ENCODE assay signal across 11 mouse cellular contexts in genomic region chr11:74828404-74828931, GRCm38 (mm10). TPM values are rescaled to one million over a fixed set of nuclear protein-coding genes. Genes with fewer than 3 reads are reported as not detected.
DNase-seq lines count a peak whose midpoint lies in the region; ATAC-seq lines count a peak whose summit lies in the region.
"Had no signal": no experiment of that assay in that cellular context is flagged by ENCODE, and none has a peak within 500 bp of the region (broad histone marks: within the 10 kb centered on the region; RNA-seq: fewer than 3 reads in every experiment).

No protein-coding gene starts in this region.

- H3K27me3 ChIP-seq in heart, embryonic 13.5 days (replicated peaks): no peaks in the 10 kb centered on the region
- H3K27me3 ChIP-seq in midbrain, embryonic 13.5 days: no peaks in the 10 kb centered on the region
- no peaks in the 10 kb centered on the region for H3K27me3 ChIP-seq in midbrain, embryonic 11.5 days (ENCODE audit: control insufficient read depth, insufficient read depth, low read length)
- H3K27me3 ChIP-seq: forebrain, embryonic 13.5 days; midbrain, embryonic 15.5 days had no signal

- WGBS in heart, embryonic 13.5 days: 30% methylated on average over 2 of the region's 2 CpGs
- WGBS in midbrain, embryonic 13.5 days: 25% methylated on average over 2 of the region's 2 CpGs
- WGBS in midbrain, embryonic 11.5 days: 26% methylated on average over 2 of the region's 2 CpGs
- WGBS in macrophage (ENCODE audit: missing documents): 58% methylated on average over 2 of the region's 2 CpGs

- H3K4me1 ChIP-seq in heart, embryonic 13.5 days: peaks cover 37% of the 10 kb centered on the region
- H3K4me1 ChIP-seq in midbrain, embryonic 13.5 days (replicated peaks): peaks cover 24% of the 10 kb centered on the region
- peaks cover 13% of the 10 kb centered on the region for H3K4me1 ChIP-seq in midbrain, embryonic 11.5 days (ENCODE audit: control insufficient read depth, insufficient read depth, low read length)

- H3K79me2 ChIP-seq in macrophage (ENCODE audit: inconsistent target): peaks cover 11% of the 10 kb centered on the region

- intact Hi-C loops in heart, postnatal 36 days (cut with DNase I): loop anchor here (5.0 kb wide), 2 partner anchors 106 to 339 kb away; partner anchors contain the start of genes Hic1 and Pafah1b1

- H3K9me3 ChIP-seq in heart, embryonic 13.5 days: no peaks in the 10 kb centered on the region
- H3K9me3 ChIP-seq in midbrain, embryonic 13.5 days: no peaks in the 10 kb centered on the region
- no peaks in the 10 kb centered on the region for H3K9me3 ChIP-seq in midbrain, embryonic 11.5 days (ENCODE audit: control insufficient read depth, low read length)
- H3K9me3 ChIP-seq: forebrain, embryonic 13.5 days; midbrain, embryonic 15.5 days had no signal

- H3K36me3 ChIP-seq in heart, embryonic 13.5 days: peaks cover 2% of the 10 kb centered on the region; the same call in 1 of the 2 replicates
- peaks cover 7% of the 10 kb centered on the region; the same call in 1 of the 2 replicates for H3K36me3 ChIP-seq in midbrain, embryonic 13.5 days
- no peaks in the 10 kb centered on the region for H3K36me3 ChIP-seq in midbrain, embryonic 11.5 days (ENCODE audit: control insufficient read depth, insufficient read depth, low read length)
- no peaks in the 10 kb centered on the region for H3K36me3 ChIP-seq in macrophage (ENCODE audit: inconsistent target)
- H3K36me3 ChIP-seq: midbrain, embryonic 15.5 days had no signal

- no peak overlapping the region for H3K9ac ChIP-seq in heart, embryonic 13.5 days
- no peak overlapping the region for H3K9ac ChIP-seq in midbrain, embryonic 13.5 days (replicated peaks)
- H3K9ac ChIP-seq in midbrain, embryonic 11.5 days (ENCODE audit: low read length): no peak overlapping the region
- H3K9ac ChIP-seq: forebrain, embryonic 13.5 days; hindbrain, embryonic 14.5 days; midbrain, embryonic 15.5 days had no signal

- H3K4me2 ChIP-seq in heart, embryonic 13.5 days: peak overlapping the region; percentile 99
- peak overlapping the region; percentile 88; the same call in 1 of the 2 replicates for H3K4me2 ChIP-seq in midbrain, embryonic 13.5 days (replicated peaks)
- no peak overlapping the region for H3K4me2 ChIP-seq in midbrain, embryonic 11.5 days

- no peak overlapping the region for H3K4me3 ChIP-seq in heart, embryonic 13.5 days
- H3K4me3 ChIP-seq in midbrain, embryonic 13.5 days (replicated peaks): no peak overlapping the region
- no peak overlapping the region for H3K4me3 ChIP-seq in midbrain, embryonic 11.5 days (ENCODE audit: low read depth, low read length)
- H3K4me3 ChIP-seq in macrophage (ENCODE audit: inconsistent target): no peak overlapping the region

- no peak for DNase-seq in heart, postnatal 36 days
- no peak for DNase-seq in midbrain, embryonic 11.5 days (ENCODE audit: low spot score, missing footprints)
- peak; percentile 55 for DNase-seq in adipocyte (ENCODE audit: low spot score)
- DNase-seq: cerebellum, postnatal 14 days had no signal

- no peak for ATAC-seq in heart, embryonic 13.5 days (ENCODE audit: extremely low read depth, insufficient number of reproducible peaks, low FRiP score, low TSS enrichment)
- no peak for ATAC-seq in midbrain, embryonic 13.5 days
- no peak for ATAC-seq in midbrain, embryonic 11.5 days (ENCODE audit: low FRiP score)
- no peak for ATAC-seq in erythroid progenitor cell, adult 5-6 weeks (replicated peaks; ENCODE audit: low FRiP score, poor library complexity, severe bottlenecking)
- ATAC-seq: forebrain, embryonic 13.5 days; midbrain, embryonic 15.5 days had no signal

- H3K27ac ChIP-seq in heart, embryonic 13.5 days (replicated peaks): no peak overlapping the region
- no peak overlapping the region for H3K27ac ChIP-seq in midbrain, embryonic 13.5 days
- no peak overlapping the region for H3K27ac ChIP-seq in midbrain, embryonic 11.5 days (ENCODE audit: low read depth, low read length)
- peak overlapping the region; percentile 98 for H3K27ac ChIP-seq in macrophage
- H3K27ac ChIP-seq: forebrain, embryonic 13.5 days had no signal

RNA-seq across cellular contexts. Expression of gene Mnt, which starts 2.3 kb away (rescaled TPM):
- polyA plus RNA-seq in heart, embryonic 13.5 days (2015; fragmentation: Nextera tagmentation; extraction: Ambion mirVana): 3.3 and 3.5 TPM in 2 replicates
- 10 to 100 TPM; 11.4 to 11.9 TPM for total RNA-seq in heart, postnatal 36 days (2021)
- 8.4 and 9.1 TPM in 2 replicates for polyA plus RNA-seq in midbrain, embryonic 13.5 days (2015; fragmentation: Nextera tagmentation; extraction: Ambion mirVana)
- 3.7 and 4.5 TPM in 2 replicates for polyA plus RNA-seq in midbrain, embryonic 11.5 days (2014; fragmentation: Nextera tagmentation; extraction: Ambion mirVana)
- total RNA-seq in macrophage (2018; cell fraction: chromatin; rRNA removed): 10 to 100 TPM in 21 of 26 experiments, 1 to 10 TPM in 5; 3.0 to 55.2 (median 34.8) TPM
- 10 to 100 TPM in 25 of 26 experiments, 1 to 10 TPM in 1; 6.5 to 66.5 (median 35.6) TPM for total RNA-seq in macrophage (2018; cell fraction: cytosol; rRNA removed)
- 10 to 100 TPM in 24 of 26 experiments, 1 to 10 TPM in 2; 4.1 to 71.3 (median 38.9) TPM for total RNA-seq in macrophage (2018; cell fraction: nucleus; rRNA removed)
- polyA plus RNA-seq in macrophage (2018): 21.8 to 49.6 TPM (median 29.0 TPM) in 3 replicates
- total RNA-seq in erythroid progenitor cell, adult 5-6 weeks (2015; ENCODE audit: low replicate concordance): 3.8 and 5.4 TPM in 2 replicates
- total RNA-seq in erythroid progenitor cell, adult 5-6 weeks (2017; ENCODE audit: low replicate concordance): 1.4 and 3.5 TPM in 2 replicates

RNA-seq across cellular contexts. Expression of gene Mettl16, which starts 57.8 kb away (rescaled TPM):
- polyA plus RNA-seq in heart, embryonic 13.5 days (2015; fragmentation: Nextera tagmentation; extraction: Ambion mirVana): 29.2 and 32.8 TPM in 2 replicates
- total RNA-seq in heart, postnatal 36 days (2021): 10 to 100 TPM; 13.0 to 13.8 TPM
- polyA plus RNA-seq in midbrain, embryonic 13.5 days (2015; fragmentation: Nextera tagmentation; extraction: Ambion mirVana): 55.2 and 56.4 TPM in 2 replicates
- 48.5 and 51.8 TPM in 2 replicates for polyA plus RNA-seq in midbrain, embryonic 11.5 days (2014; fragmentation: Nextera tagmentation; extraction: Ambion mirVana)
- 10 to 100 TPM in 24 of 26 experiments, 1 to 10 TPM in 2; 8.4 to 43.9 (median 25.7) TPM for total RNA-seq in macrophage (2018; cell fraction: chromatin; rRNA removed)
- 10 to 100 TPM in 20 of 26 experiments, 1 to 10 TPM in 6; 7.0 to 17.0 (median 12.0) TPM for total RNA-seq in macrophage (2018; cell fraction: cytosol; rRNA removed)
- total RNA-seq in macrophage (2018; cell fraction: nucleus; rRNA removed): 10 to 100 TPM in 17 of 26 experiments, 1 to 10 TPM in 9; 6.0 to 32.1 (median 13.7) TPM
- 8.7 to 21.0 TPM (median 15.0 TPM) in 3 replicates for polyA plus RNA-seq in macrophage (2018)
- total RNA-seq in erythroid progenitor cell, adult 5-6 weeks (2015; ENCODE audit: low replicate concordance): 2.5 and 5.0 TPM in 2 replicates
- 3.1 and 5.4 TPM in 2 replicates for total RNA-seq in erythroid progenitor cell, adult 5-6 weeks (2017; ENCODE audit: low replicate concordance)
